Mouse (Mus musculus) brain, embryonic 14.5 days (tissue): ENCODE measurements around the gene Myo16.

ENCODE experiments used
- CTCF ChIP-seq: fragments of 200-500 bp; IDR thresholded peaks from 2 replicates; pipeline ENCODE4 v1.5.1; 2012; ENCODE audit warnings: inconsistent platforms, mild to moderate bottlenecking, moderate library complexity, borderline replicate concordance; ENCODE audit not compliant: insufficient read depth, insufficient read length; ENCODE audit errors: extremely low read depth
- POLR2A ChIP-seq: fragments of 200-500 bp; IDR thresholded peaks from 2 replicates; pipeline ENCODE4 v1.6.1; 2012; ENCODE audit warnings: mild to moderate bottlenecking, inconsistent platforms, borderline replicate concordance; ENCODE audit not compliant: poor library complexity, insufficient read depth, insufficient read length, severe bottlenecking; ENCODE audit errors: extremely low read depth

GRCm38 (mm10) chr8:10303992-10304391 is 150.3 kb downstream of the Myo16 start:
- no peak for TF ChIP-seq CTCF
- no peak for TF ChIP-seq POLR2A
